Mouse (Mus musculus) heart, postnatal 25 days (tissue): ENCODE results near the gene Rab34. TPM values are rescaled to one million over a fixed set of nuclear protein-coding genes. Genes with fewer than 3 reads are reported as not detected.

Experiments used
- DNase-seq: peaks from one replicate; pipeline ENCODE4 v3.0.0; 2022; ENCODE audit warnings: low spot score
- intact Hi-C: fragments of 180-260 bp; cut with DNase I; formaldehyde crosslinking; loops from one replicate; pipeline ENCODE4 v1.15.1; 2025
- total RNA-seq, 2 experiments: library from RNA; stranded (reverse); gene quantifications; 2 replicates each; pipeline ENCODE4 v1.2.3; 2021

The Rab34 gene
- total RNA-seq, 2 experiments from 2014 or later: 11.2 to 12.2 TPM

- DNase-seq: peak; percentile 44
- intact Hi-C loops: no loop called here
Measured at GRCm38 (mm10) chr11:78163681-78164603, 24.3 kb upstream of the Rab34 start.

GRCm38 (mm10) chr11:78164604-78164923 is 23.7 kb upstream of the Rab34 start:
- DNase-seq: no peak
- intact Hi-C loops: no loop called here

GRCm38 (mm10) chr11:78164924-78165760 is 23.1 kb upstream of the Rab34 start, which contains the start of gene Traf4:
Gene Traf4, minus strand, starts transcription at chr11:78165589.
- intact Hi-C loops: no loop called here

DNA sequence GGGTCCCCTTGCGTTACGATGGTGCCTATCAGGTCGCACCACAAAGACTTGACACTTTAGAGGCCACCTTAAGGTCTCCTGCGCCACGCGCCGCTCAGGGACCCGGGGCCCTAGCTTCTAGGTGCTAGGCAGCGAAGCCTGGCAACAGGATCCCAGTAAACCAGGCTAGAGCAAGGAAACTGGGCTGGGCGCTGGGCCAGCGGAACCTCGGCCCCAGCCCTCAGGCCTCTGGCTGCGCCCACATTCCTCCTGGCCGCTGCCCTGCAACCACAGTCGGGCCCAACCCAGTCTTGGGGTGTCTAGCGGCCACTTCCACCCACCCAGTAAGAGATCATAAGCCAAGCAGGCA is 22.5 kb upstream of the Rab34 start:
- intact Hi-C loops: no loop called here
- DNase-seq: no peak

More at GRCm38 (mm10) chr11:78164924-78165760, 23.1 kb upstream of the Rab34 start, which contains the start of gene Traf4:
- peak; percentile 68 for DNase-seq

- intact Hi-C loops: no loop called here
- no peak for DNase-seq
Measured at GRCm38 (mm10) chr11:78166161-78166560, 22.1 kb upstream of the Rab34 start.

- intact Hi-C loops: no loop called here
- DNase-seq: no peak
Measured at GRCm38 (mm10) chr11:78166640-78167039, 21.6 kb upstream of the Rab34 start.

- intact Hi-C loops: no loop called here
- no peak for DNase-seq
Measured at GRCm38 (mm10) chr11:78167257-78167959, 20.8 kb upstream of the Rab34 start.

- intact Hi-C loops: no loop called here
- DNase-seq: no peak
Measured at GRCm38 (mm10) chr11:78168541-78169468, 19.4 kb upstream of the Rab34 start.

DNA sequence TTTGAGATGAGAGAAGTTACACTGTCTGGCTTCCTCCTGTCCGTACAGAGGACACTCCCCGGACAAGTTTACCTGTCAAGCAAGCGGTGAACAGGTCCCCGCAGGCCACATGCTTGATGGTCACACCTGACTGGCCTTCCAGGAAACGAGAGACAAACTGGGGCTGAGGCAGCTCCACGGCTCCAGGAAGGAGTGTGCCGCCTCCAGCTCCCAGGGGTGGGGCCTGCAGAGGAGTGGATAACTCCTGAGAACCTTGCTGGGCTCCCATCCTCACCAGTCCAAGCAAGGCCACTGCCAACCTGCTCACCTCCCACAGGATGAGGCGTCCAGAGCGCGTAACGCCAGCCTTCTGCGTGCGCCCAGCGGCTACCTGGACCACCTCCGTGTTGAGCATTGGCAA is 17.9 kb upstream of the Rab34 start:
- DNase-seq: no peak
- intact Hi-C loops: no loop called here

DNA sequence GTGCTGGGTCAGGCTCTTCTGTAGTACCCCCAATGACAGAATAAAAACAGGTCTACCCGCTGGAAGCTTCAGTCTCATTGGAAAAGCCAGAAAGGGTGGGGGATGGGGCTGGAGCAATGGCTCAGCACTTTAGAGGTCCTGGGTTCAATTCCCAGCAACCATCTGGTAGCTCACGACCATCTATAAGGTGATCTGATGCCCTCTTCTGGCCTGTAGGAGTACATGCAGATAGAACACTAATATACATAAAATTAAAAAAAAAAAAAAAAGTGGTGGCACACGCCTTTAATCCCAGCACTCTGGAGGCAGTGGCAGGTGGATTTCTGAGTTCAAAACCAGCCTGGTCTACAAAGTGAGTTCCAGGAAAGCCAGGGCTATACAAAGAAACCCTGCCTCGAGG is 16.9 kb upstream of the Rab34 start:
- no peak for DNase-seq
- intact Hi-C loops: no loop called here

- intact Hi-C loops: no loop called here
- DNase-seq: no peak
Measured at GRCm38 (mm10) chr11:78172034-78172747, 16.0 kb upstream of the Rab34 start.

DNA sequence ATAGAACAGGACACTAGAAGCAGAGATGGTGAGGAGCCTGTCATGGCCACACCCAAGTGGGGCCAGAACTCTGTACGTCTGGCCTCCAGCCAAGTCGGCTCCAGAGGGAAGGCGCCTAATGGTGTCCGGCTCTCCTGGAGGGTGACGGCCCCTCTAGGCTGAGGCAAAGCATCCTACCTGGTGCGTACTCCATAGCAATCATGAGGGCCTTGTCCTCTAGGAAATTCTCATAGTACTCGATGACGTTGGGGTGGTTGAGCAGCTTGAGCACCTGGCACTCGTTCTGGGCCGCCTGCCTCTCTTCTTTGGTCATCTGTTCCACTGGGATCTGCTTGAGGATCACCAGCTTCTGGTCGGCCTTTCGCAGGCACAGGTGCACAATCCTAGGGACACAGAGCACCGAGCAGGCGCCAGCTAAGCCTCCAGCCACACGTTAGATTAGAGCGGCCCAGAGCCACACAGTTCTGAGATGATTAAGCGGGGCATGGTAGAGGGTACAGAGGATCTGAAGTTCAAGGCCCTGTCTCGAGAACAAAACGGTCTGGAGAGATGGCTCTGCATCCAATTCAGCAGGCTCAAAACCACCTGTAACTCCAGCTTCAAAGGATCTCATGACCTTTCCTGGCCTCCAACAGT is 15.4 kb upstream of the Rab34 start:
- intact Hi-C loops: no loop called here
- DNase-seq: no peak

DNA sequence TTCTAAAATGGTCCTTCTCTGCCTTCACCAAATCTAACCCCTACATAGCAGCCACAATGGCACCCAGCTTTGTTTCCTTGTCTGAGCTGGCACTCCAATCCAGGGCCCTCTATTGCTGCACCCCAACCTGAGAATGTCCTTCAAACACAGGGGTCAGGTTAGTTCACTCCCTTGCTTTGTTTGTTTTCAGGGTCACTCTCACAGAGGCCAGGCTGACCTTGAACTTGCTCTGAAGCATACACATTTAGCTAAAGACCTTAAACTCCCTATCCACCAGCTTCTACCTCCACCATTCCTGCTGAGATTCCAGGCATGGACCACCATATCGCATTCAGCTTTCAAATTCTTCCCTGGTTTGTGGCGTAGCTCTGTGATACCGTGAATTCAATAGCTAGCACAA is 13.7 kb upstream of the Rab34 start:
- DNase-seq: no peak
- intact Hi-C loops: no loop called here

- DNase-seq: no peak
- intact Hi-C loops: loop anchor here (2.0 kb wide), 1 partner anchor 115 kb away; no protein-coding TSS in a partner anchor
Measured at GRCm38 (mm10) chr11:78175771-78176401, 12.3 kb upstream of the Rab34 start.

DNA sequence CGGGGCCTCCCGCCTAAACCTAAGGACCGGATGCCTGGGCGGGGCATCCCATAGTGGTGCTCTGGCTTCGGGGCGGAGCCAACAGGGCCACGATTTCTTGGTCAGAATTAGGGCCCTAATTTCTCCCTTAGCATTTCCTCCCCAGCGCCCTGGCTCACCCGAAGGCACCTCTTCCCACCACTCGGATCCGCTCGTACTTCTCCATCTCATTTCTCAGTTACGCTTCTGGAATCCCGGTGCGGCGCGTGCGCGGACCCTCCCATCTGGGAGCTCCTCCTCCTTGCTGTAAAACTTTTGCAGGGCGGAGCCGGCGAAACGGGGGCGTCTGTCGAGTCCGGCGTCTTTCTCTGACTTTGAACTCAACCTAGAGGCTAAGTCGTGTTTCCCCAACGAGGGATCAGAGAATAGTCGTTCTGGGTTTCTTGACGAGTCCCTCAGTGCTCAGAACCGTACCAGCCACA is 11.8 kb upstream of the Rab34 start, which contains the start of the genes Nek8 and Tlcd1:
TSS of gene Nek8 (minus strand) at position 274 of the 461 bp plus-strand sequence.
TSS of gene Tlcd1 (plus strand) at position 310 of the 461 bp plus-strand sequence.
- intact Hi-C loops: loop anchor here (2.0 kb wide), 1 partner anchor 116 kb away; no protein-coding TSS in a partner anchor
- peak; percentile 82 for DNase-seq

- intact Hi-C loops: loop anchor here (2.0 kb wide), 1 partner anchor 116 kb away; no protein-coding TSS in a partner anchor
- DNase-seq: no peak
Measured at GRCm38 (mm10) chr11:78176905-78177331, 11.3 kb upstream of the Rab34 start.

GRCm38 (mm10) chr11:78177437-78177836 is 10.8 kb upstream of the Rab34 start:
- intact Hi-C loops: loop anchor here (2.0 kb wide), 1 partner anchor 117 kb away; no protein-coding TSS in a partner anchor
- DNase-seq: no peak
